Mouse (Mus musculus) lung, postnatal 25 days (tissue): ENCODE data around the gene Cep135.

Experiments used
- DNase-seq: peaks from one replicate; pipeline ENCODE4 v3.0.0; 2022; ENCODE audit warnings: low spot score

Cep135 gene

DNA sequence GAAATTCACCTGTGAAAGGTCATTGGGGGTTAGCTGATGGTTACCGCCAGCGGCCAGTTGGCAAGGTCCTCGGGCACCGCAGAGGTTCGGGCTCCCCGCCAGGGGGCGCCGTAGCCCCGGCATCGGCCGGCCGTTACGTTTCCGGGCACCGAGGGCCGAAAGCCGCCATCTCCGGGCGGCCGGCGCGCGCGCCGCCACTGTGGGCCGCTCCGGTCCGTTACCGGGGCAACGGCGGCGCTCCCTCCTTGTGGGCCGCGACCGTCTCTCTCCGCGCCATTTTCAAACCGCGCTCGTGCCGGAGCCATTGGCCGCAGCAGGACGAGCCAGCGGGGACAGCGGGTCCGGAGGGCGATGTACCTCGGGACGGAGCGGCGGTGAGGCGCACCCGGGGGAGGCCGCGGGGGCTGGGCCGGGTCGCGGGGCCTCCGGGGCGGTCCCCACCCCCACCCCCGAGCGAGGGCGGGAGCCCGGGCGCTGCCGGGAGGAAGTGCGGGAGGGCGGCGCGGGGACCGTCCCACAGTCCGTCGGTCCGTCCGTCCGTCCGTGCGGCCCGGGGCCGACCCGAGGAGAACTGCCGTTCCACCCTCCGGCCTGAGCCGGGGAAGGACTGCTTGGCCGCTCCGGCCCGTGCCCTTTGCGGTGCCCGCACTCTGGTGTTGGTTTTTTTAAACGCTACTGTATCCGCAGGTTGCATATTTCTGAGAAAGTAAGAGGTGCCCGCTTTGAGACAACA lies at the start of gene Cep135:
Gene Cep135, plus strand, starts transcription at position 148 of the 733 bp plus-strand sequence.
- DNase-seq: peak; percentile 88

- peak; percentile 16 for DNase-seq
Observed at GRCm38 (mm10) chr5:76540181-76540580, 48.3 kb upstream of the Cep135 start.

GRCm38 (mm10) chr5:76540842-76541241 lies 47.7 kb upstream of the Cep135 start:
- no peak for DNase-seq

DNA sequence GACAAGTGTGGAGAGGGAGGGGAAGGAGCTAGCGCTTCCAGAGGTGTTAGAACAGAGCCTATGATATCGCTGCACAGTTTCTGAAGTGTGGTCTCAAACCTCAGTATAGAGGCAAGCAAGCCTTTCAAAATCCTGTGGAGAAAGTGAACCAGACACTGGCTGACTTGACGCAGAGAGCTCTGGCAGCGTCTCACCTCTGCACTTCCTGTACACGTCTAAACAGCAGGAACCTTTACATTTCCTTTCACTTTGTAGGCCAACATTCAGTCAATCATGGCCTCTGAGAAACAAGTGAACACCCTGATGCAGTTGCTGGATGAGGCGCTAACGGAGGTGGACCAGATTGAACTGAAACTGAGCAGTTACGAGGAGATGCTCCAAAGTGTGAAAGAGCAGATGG lies 45.3 kb upstream of the Cep135 start:
- DNase-seq: no peak

GRCm38 (mm10) chr5:76550426-76550825 lies 38.1 kb upstream of the Cep135 start:
- no peak for DNase-seq

DNA sequence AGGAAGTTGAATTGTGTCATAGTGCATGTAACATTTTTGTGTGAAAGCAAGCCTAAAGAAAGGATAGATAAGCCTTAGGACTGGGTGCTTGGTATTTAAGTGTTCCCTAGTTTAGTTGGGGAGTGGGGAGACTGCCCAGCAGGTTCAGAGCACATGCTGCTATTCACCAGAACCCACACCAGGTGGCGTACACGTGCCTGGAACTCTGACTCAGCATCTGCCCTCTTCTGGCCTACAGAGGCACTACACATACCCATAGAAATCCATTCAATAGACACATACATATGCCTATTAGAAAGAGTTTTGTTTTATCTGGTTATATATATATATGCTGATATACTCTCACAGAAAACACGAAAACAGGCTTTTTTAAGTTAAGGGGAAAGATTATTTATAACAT lies 23.2 kb upstream of the Cep135 start:
- peak; percentile 71 for DNase-seq

DNA sequence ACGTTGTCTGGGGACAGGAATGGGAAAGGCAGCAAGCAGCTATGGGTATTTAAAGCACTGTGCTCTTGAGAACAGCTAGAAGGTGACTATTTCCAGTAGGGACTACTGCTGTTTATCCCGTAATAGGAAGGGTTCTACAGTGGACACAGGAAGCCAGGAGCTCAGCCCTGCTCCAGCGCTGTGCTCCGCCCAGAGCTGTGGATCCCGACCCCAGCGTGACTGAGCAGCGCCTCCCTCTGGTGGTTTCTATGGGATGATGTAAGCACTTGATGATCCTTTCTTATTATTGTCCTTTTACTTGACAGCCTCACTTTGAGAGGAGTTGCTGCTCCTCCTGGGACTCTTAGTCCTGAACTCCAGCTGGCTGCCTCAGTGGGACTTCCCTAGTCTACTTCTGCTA lies 14.2 kb upstream of the Cep135 start:
- no peak for DNase-seq

DNA sequence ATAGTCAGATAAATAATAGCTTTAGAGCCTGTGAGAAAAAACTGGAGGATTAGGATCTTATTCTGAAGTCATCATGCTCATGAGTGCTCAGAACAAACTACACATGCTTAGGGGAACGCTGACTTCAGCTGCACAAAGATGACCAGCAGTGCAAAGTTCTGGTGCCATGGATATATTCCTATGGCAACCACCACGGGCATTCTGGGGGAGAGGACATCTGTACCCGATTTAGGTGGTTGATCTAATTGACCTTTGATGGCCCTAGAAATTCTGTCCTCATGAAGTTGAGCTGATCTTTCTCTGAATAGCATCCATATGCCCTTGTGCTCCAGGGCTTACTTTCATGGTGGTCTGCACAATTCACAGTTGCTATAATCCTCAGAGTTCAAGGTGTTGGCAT lies 11.5 kb upstream of the Cep135 start:
- DNase-seq: no peak

DNA sequence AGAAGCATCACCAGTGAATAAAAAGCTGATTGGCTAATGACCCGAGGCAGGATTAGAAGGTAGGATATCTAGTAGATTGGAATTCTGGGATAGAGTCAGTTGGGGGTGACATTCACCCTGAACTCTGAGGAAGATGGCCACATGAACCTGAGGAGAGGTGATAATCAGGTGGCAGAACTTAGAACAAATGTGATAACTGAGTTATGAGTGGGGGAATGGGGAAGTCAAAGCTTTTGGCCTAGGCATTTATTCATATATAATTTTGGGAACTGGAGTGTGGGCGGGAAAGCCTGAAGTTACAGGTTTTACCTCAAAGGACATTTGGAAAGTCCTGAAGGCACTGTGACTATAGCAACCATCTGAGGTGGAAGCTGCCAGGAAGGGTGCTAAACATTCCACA lies 3.1 kb upstream of the Cep135 start:
- no peak for DNase-seq

- DNase-seq: no peak
Observed at GRCm38 (mm10) chr5:76589311-76589710, 813 bp downstream of the Cep135 start.

GRCm38 (mm10) chr5:76590009-76590408 lies 1.5 kb downstream of the Cep135 start:
- no peak for DNase-seq

- DNase-seq: no peak
Observed at GRCm38 (mm10) chr5:76591885-76592284, 3.4 kb downstream of the Cep135 start.

- no peak for DNase-seq
Observed at GRCm38 (mm10) chr5:76609702-76610370, 21.3 kb downstream of the Cep135 start.

DNA sequence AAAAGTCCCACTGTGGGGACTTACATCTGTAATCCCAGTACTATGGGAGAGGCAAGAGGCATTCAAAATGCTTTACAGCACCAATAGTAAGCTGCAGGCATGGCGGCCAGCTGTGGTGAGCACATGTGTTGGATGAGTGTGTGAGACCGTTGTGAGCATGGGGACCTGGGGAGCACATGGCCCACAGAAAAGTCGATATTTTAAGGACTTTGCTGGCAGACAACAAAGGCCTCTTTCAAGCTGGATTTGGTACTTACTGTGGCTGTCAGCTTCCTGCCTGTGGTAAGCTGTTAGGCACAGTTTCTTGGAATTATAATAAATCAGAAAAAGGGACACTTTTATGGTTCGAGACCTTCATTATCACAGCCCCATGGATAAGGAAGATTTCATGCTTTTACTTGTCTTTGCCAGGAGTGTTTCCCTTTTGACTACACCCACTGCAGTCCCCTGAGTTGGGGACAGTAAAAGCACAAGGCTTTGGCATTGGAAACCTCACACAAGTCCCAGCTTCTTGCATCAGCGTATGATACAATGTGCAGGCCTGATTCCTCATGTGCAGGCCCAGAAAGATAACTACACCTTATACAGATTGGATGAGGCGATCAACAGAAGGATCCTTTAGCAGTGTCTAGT lies 24.5 kb downstream of the Cep135 start:
- DNase-seq: no peak

GRCm38 (mm10) chr5:76615276-76615675 lies 26.8 kb downstream of the Cep135 start:
- DNase-seq: no peak

GRCm38 (mm10) chr5:76616196-76616747 lies 27.8 kb downstream of the Cep135 start:
- DNase-seq: no peak

DNA sequence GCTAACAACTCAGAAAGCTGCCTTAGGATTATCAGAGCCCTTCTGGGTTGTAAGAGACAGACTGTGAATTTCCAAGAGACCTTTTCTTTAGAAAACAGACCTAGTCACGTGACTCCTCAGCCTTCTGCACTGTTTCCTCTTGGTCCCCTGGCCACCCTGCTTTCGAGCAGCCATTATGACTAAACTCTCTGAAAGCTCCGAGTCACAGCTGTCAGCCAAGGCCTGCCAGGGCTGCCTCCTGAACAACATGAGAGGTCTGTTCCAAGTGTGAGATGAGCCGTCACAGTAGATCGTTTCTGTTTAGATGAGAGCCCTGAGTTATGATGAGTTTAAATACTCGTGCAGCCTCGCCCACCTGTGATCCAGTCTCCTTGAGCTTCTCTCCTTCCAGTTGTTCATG lies 30.3 kb downstream of the Cep135 start:
- no peak for DNase-seq

DNA sequence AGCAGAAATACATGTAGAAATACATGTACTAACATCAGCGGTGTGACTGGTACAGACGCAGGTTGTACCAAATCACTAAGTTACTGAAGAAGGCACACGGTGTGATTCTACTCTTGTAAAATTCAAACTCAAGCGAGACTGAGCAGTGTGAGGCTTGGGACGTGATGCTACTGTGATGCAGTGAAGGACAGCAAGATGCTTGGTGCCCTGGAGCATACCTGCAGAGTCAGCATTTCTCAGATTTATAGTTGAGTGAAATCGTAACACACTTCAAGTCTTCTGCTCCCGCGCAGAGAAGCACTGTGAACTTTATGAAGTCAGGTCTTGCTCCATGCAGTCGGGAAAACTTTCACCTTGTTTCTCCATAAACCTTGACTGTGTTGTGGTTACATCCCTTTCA lies 35.3 kb downstream of the Cep135 start:
- DNase-seq: no peak

- DNase-seq: no peak
Observed at GRCm38 (mm10) chr5:76627770-76628169, 39.3 kb downstream of the Cep135 start.

DNA sequence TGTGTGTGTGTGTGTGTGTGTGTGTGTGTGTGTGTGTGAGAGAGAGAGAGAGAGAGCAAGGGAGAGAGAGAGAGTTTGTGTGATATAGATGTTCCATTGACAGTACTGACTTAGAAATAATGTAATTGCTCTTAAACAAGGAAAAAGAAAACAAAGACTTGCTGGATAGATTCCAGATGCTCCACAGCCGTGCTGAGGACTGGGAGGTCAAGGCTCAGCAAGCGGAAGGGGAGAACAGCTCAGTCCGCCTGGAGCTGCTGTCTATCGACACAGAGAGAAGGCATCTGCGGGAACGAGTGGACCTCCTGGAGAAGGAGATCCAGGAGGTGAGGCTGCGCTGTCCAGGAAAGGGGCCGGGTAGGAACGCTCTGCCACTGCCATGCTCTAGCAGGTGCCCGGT lies 45.5 kb downstream of the Cep135 start:
- no peak for DNase-seq

GRCm38 (mm10) chr5:76635592-76635991 lies 47.1 kb downstream of the Cep135 start:
- no peak for DNase-seq

- DNase-seq: no peak
Observed at GRCm38 (mm10) chr5:76642076-76642475, 53.6 kb downstream of the Cep135 start.

GRCm38 (mm10) chr5:76644234-76644633 lies 55.7 kb downstream of the Cep135 start:
- no peak for DNase-seq
